Mouse (Mus musculus): ENCODE results near the gene Lgals8. TPM values are rescaled to one million over a fixed set of nuclear protein-coding genes. Genes with fewer than 3 reads are reported as not detected.

Lgals8 gene
- 21.4 and 25.5 TPM in 2 replicates for polyA plus RNA-seq (2014; fragmentation: Nextera tagmentation; extraction: Ambion mirVana)

- no peaks in the 10 kb centered on the region for H3K9me3 ChIP-seq (ENCODE audit: control insufficient read depth, low read length)
- 89% methylated on average over 1 of the region's 1 CpGs for WGBS
- no peak for ATAC-seq (ENCODE audit: low read depth)
- H3K27me3 ChIP-seq (ENCODE audit: control insufficient read depth, insufficient read depth, low read length): no peaks in the 10 kb centered on the region
- no peaks in the 10 kb centered on the region for H3K36me3 ChIP-seq (ENCODE audit: control insufficient read depth, insufficient read depth, low read length)
- H3K4me1 ChIP-seq (ENCODE audit: control insufficient read depth, insufficient read depth, low read length): 0 out of 2 replicates have a peak, but pooled peaks cover 2% of the 10 kb centered on the region
- H3K4me2 ChIP-seq (ENCODE audit: low read depth, low read length): no peak within 1 kb of the TSS
- no peak within 1 kb of the TSS for H3K4me3 ChIP-seq (ENCODE audit: low read depth, low read length)
- no peak within 1 kb of the TSS for H3K9ac ChIP-seq (replicated peaks; ENCODE audit: low read depth, low read length)
- no peak within 1 kb of the TSS for H3K27ac ChIP-seq (ENCODE audit: low read depth, low read length)
These were observed at the start of gene Lgals8 for GRCm38 (mm10) chr13:12464844-12465243. TSS of gene Lgals8 (minus strand) at chr13:12464944.

- Histone ChIP-seq H3K4me1 (ENCODE audit: control insufficient read depth, insufficient read depth, low read length) (no peaks in the 10 kb centered on the region), H3K9me3 (ENCODE audit: control insufficient read depth, low read length) (no peaks in the 10 kb centered on the region), H3K27ac (ENCODE audit: low read depth, low read length) (no peak overlapping the region), H3K4me3 (ENCODE audit: low read depth, low read length) (no peak overlapping the region), H3K9ac (replicated peaks; ENCODE audit: low read depth, low read length) (no peak overlapping the region), H3K36me3 (ENCODE audit: control insufficient read depth, insufficient read depth, low read length) (no peaks in the 10 kb centered on the region), H3K27me3 (ENCODE audit: control insufficient read depth, insufficient read depth, low read length) (no peaks in the 10 kb centered on the region), H3K4me2 (ENCODE audit: low read depth, low read length) (no peak overlapping the region)
- whole genome bisulfite sequencing: 75% methylated on average over 9 of the region's 9 CpGs
- no peak for ATAC-seq (ENCODE audit: low read depth)
These were observed 46.6 kb upstream of the Lgals8 start for GRCm38 (mm10) chr13:12511189-12511965.

GRCm38 (mm10) chr13:12510032-12510431 is 45.3 kb upstream of the Lgals8 start:
- no peaks in the 10 kb centered on the region for H3K9me3 ChIP-seq (ENCODE audit: control insufficient read depth, low read length)
- 91% methylated on average over 6 of the region's 6 CpGs for WGBS
- no peak for ATAC-seq (ENCODE audit: low read depth)
- H3K4me1 ChIP-seq (ENCODE audit: control insufficient read depth, insufficient read depth, low read length): no peaks in the 10 kb centered on the region
- H3K27me3 ChIP-seq (ENCODE audit: control insufficient read depth, insufficient read depth, low read length): no peaks in the 10 kb centered on the region
- H3K36me3 ChIP-seq (ENCODE audit: control insufficient read depth, insufficient read depth, low read length): no peaks in the 10 kb centered on the region
- no peak overlapping the region for H3K9ac ChIP-seq (replicated peaks; ENCODE audit: low read depth, low read length)
- H3K4me2 ChIP-seq (ENCODE audit: low read depth, low read length): no peak overlapping the region
- no peak overlapping the region for H3K4me3 ChIP-seq (ENCODE audit: low read depth, low read length)
- H3K27ac ChIP-seq (ENCODE audit: low read depth, low read length): no peak overlapping the region

- Histone ChIP-seq H3K4me2 (ENCODE audit: low read depth, low read length) (no peak overlapping the region), H3K27ac (ENCODE audit: low read depth, low read length) (no peak overlapping the region), H3K4me1 (ENCODE audit: control insufficient read depth, insufficient read depth, low read length) (no peaks in the 10 kb centered on the region), H3K9ac (replicated peaks; ENCODE audit: low read depth, low read length) (no peak overlapping the region), H3K4me3 (ENCODE audit: low read depth, low read length) (no peak overlapping the region), H3K36me3 (ENCODE audit: control insufficient read depth, insufficient read depth, low read length) (no peaks in the 10 kb centered on the region), H3K9me3 (ENCODE audit: control insufficient read depth, low read length) (no peaks in the 10 kb centered on the region), H3K27me3 (ENCODE audit: control insufficient read depth, insufficient read depth, low read length) (no peaks in the 10 kb centered on the region)
- WGBS: 88% methylated on average over 6 of the region's 6 CpGs
- no peak for ATAC-seq (ENCODE audit: low read depth)
These were observed 42.7 kb upstream of the Lgals8 start for GRCm38 (mm10) chr13:12507426-12507825.

DNA sequence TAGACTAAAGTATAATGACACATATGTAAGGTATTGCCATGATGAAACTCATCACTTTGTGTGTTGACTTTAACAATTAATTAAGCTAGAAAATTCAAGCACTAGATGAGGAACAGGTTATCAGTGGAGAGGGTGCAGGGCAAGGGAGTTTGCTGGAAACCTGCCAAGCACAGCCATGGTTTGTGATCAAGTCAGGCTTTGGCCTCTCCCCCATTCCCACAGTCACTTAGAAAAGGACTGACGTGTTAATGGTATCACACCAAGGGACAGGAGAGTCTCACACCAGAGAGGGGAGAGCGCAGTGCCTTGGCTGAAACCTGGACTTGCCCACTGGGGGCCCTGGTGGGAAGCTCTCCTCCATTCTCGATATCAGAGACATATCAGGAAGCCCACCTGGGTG is 40.6 kb upstream of the Lgals8 start:
- no peak overlapping the region for H3K9ac ChIP-seq (replicated peaks; ENCODE audit: low read depth, low read length)
- no peaks in the 10 kb centered on the region for H3K4me1 ChIP-seq (ENCODE audit: control insufficient read depth, insufficient read depth, low read length)
- H3K9me3 ChIP-seq (ENCODE audit: control insufficient read depth, low read length): no peaks in the 10 kb centered on the region
- H3K36me3 ChIP-seq (ENCODE audit: control insufficient read depth, insufficient read depth, low read length): no peaks in the 10 kb centered on the region
- no peak for ATAC-seq (ENCODE audit: low read depth)
- 80% methylated on average over 3 of the region's 3 CpGs for WGBS
- no peaks in the 10 kb centered on the region for H3K27me3 ChIP-seq (ENCODE audit: control insufficient read depth, insufficient read depth, low read length)
- no peak overlapping the region for H3K4me2 ChIP-seq (ENCODE audit: low read depth, low read length)
- no peak overlapping the region for H3K4me3 ChIP-seq (ENCODE audit: low read depth, low read length)
- no peak overlapping the region for H3K27ac ChIP-seq (ENCODE audit: low read depth, low read length)

- no peaks in the 10 kb centered on the region for H3K36me3 ChIP-seq (ENCODE audit: control insufficient read depth, insufficient read depth, low read length)
- H3K27me3 ChIP-seq (ENCODE audit: control insufficient read depth, insufficient read depth, low read length): no peaks in the 10 kb centered on the region
- H3K27ac ChIP-seq (ENCODE audit: low read depth, low read length): no peak overlapping the region
- H3K4me3 ChIP-seq (ENCODE audit: low read depth, low read length): no peak overlapping the region
- H3K4me2 ChIP-seq (ENCODE audit: low read depth, low read length): no peak overlapping the region
- peak; percentile 90 for ATAC-seq (ENCODE audit: low read depth)
- 13% methylated on average over 11 of the region's 11 CpGs for WGBS
- H3K9ac ChIP-seq (replicated peaks; ENCODE audit: low read depth, low read length): no peak overlapping the region
- no peaks in the 10 kb centered on the region for H3K4me1 ChIP-seq (ENCODE audit: control insufficient read depth, insufficient read depth, low read length)
- no peaks in the 10 kb centered on the region for H3K9me3 ChIP-seq (ENCODE audit: control insufficient read depth, low read length)
These were observed 38.6 kb upstream of the Lgals8 start for GRCm38 (mm10) chr13:12503238-12503751.

DNA sequence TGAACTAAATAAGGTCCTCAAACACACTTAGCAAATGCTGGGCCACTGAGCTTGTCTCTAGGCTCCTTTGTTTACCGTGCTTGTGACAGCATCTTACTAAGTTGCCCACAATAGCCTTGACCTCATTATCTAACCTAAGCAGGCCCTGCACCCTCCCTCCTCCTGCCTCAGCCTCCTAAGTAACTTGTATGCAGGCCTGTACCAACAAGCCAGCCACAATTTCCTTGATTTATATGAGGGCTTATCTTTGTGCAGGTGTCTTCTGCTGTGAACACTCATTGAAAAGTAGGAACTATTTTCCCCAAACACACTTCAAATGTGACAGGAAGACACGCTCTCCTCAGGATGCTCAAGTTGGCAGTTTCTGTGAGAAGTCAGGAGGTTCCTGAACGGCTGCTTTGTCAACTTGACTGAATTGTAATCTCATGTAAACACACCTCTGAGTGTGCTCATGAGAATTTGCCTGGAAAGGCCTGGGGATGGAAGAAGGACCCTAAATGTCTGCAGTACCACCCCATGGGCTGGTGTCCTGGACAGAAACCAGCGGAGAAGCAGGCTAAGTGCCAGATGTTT is 38.0 kb upstream of the Lgals8 start:
- 27% methylated on average over 4 of the region's 4 CpGs for WGBS
- H3K4me3 ChIP-seq (ENCODE audit: low read depth, low read length): no peak overlapping the region
- no peak; the same call in 1 of the 2 replicates for ATAC-seq (ENCODE audit: low read depth)
- no peak overlapping the region for H3K9ac ChIP-seq (replicated peaks; ENCODE audit: low read depth, low read length)
- no peak overlapping the region for H3K4me2 ChIP-seq (ENCODE audit: low read depth, low read length)
- H3K4me1 ChIP-seq (ENCODE audit: control insufficient read depth, insufficient read depth, low read length): no peaks in the 10 kb centered on the region
- no peak overlapping the region for H3K27ac ChIP-seq (ENCODE audit: low read depth, low read length)
- H3K27me3 ChIP-seq (ENCODE audit: control insufficient read depth, insufficient read depth, low read length): no peaks in the 10 kb centered on the region
- no peaks in the 10 kb centered on the region for H3K36me3 ChIP-seq (ENCODE audit: control insufficient read depth, insufficient read depth, low read length)
- no peaks in the 10 kb centered on the region for H3K9me3 ChIP-seq (ENCODE audit: control insufficient read depth, low read length)

- no peak overlapping the region for H3K9ac ChIP-seq (replicated peaks; ENCODE audit: low read depth, low read length)
- no peaks in the 10 kb centered on the region for H3K36me3 ChIP-seq (ENCODE audit: control insufficient read depth, insufficient read depth, low read length)
- no peaks in the 10 kb centered on the region for H3K9me3 ChIP-seq (ENCODE audit: control insufficient read depth, low read length)
- 91% methylated on average over 7 of the region's 7 CpGs for WGBS
- H3K4me1 ChIP-seq (ENCODE audit: control insufficient read depth, insufficient read depth, low read length): no peaks in the 10 kb centered on the region
- ATAC-seq (ENCODE audit: low read depth): no peak
- H3K27ac ChIP-seq (ENCODE audit: low read depth, low read length): no peak overlapping the region
- H3K4me2 ChIP-seq (ENCODE audit: low read depth, low read length): no peak overlapping the region
- no peaks in the 10 kb centered on the region for H3K27me3 ChIP-seq (ENCODE audit: control insufficient read depth, insufficient read depth, low read length)
- H3K4me3 ChIP-seq (ENCODE audit: low read depth, low read length): no peak overlapping the region
These were observed 34.4 kb upstream of the Lgals8 start for GRCm38 (mm10) chr13:12499107-12499506.

- no peak overlapping the region for H3K4me3 ChIP-seq (ENCODE audit: low read depth, low read length)
- H3K9ac ChIP-seq (replicated peaks; ENCODE audit: low read depth, low read length): no peak overlapping the region
- no peaks in the 10 kb centered on the region for H3K9me3 ChIP-seq (ENCODE audit: control insufficient read depth, low read length)
- H3K4me2 ChIP-seq (ENCODE audit: low read depth, low read length): no peak overlapping the region
- 54% methylated on average over 8 of the region's 8 CpGs for WGBS
- no peaks in the 10 kb centered on the region for H3K36me3 ChIP-seq (ENCODE audit: control insufficient read depth, insufficient read depth, low read length)
- ATAC-seq (ENCODE audit: low read depth): no peak
- no peaks in the 10 kb centered on the region for H3K27me3 ChIP-seq (ENCODE audit: control insufficient read depth, insufficient read depth, low read length)
- no peaks in the 10 kb centered on the region for H3K4me1 ChIP-seq (ENCODE audit: control insufficient read depth, insufficient read depth, low read length)
- no peak overlapping the region for H3K27ac ChIP-seq (ENCODE audit: low read depth, low read length)
These were observed 33.1 kb upstream of the Lgals8 start for GRCm38 (mm10) chr13:12497809-12498208.
